Mouse (Mus musculus) embryonic fibroblast, embryonic 13.5 days (primary cell): ENCODE data around the gene Prss36.

Experiments
- CTCF ChIP-seq: IDR thresholded peaks from 2 replicates; pipeline ENCODE4 v1.5.1; 2011; ENCODE audit warnings: mild to moderate bottlenecking, control low read depth, low read length, moderate library complexity, borderline replicate concordance; ENCODE audit not compliant: insufficient read depth
- POLR2A ChIP-seq: IDR thresholded peaks from 2 replicates; pipeline ENCODE4 v1.6.1; 2011; ENCODE audit warnings: low read depth, mild to moderate bottlenecking, control low read depth, low read length, moderate library complexity

DNA sequence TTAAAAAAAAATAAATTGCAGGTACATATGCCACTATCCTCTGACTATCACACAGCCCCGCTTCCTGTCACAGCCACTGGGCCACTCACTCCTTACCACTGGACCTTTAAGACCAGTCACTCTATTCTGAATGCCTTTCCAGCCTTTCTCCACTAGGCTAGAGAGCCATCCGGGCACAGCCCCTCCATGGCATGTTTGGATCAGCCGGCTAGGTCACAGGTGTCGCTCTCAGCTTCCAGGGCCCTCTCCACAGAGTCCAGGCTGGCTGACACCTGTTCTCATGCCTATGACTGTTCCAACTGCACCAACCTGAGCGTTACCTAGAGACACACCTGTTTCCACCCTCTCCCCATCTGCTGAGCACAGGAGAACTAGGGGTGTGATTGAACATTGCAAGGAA, 17.9 kb downstream of the Prss36 start:
- TF ChIP-seq POLR2A, result no peak
- no peak for TF ChIP-seq CTCF
